Mouse (Mus musculus): ENCODE measurements at regions not wholly inside any gene's neighbourhood (a gene's known extent, or its start where the extent isn't known, plus 50 kb on each side); places are given as distances from the start of the nearest gene placed in this dataset.

GRCm38 (mm10) chr11:45508566-45508965 lies 343.3 kb upstream of the Clint1 start:
- ATAC-seq = no peak; the same call in 1 of the 2 replicates
- Histone ChIP-seq H3K27ac (ENCODE audit: low read depth, low read length) (no peak overlapping the region), H3K36me3 (ENCODE audit: control insufficient read depth, insufficient read depth, low read length) (no peaks in the 10 kb centered on the region), H3K4me2 (ENCODE audit: low read length) (no peak overlapping the region), H3K4me1 (ENCODE audit: control insufficient read depth, insufficient read depth, low read length) (no peaks in the 10 kb centered on the region), H3K9ac (ENCODE audit: low read length) (no peak overlapping the region), H3K27me3 (replicated peaks; ENCODE audit: control insufficient read depth, insufficient read depth, low read length) (no peaks in the 10 kb centered on the region), H3K9me3 (replicated peaks; ENCODE audit: control insufficient read depth, low read length) (no peaks in the 10 kb centered on the region), H3K4me3 (ENCODE audit: low read depth, low read length) (no peak overlapping the region)
- DNase-seq (ENCODE audit: low spot score) = peak; percentile 25
- WGBS = 67% methylated on average over 4 of the region's 4 CpGs

- Histone ChIP-seq H3K27me3 (replicated peaks; ENCODE audit: control insufficient read depth, insufficient read depth, low read length) (no peaks in the 10 kb centered on the region), H3K4me1 (ENCODE audit: control insufficient read depth, insufficient read depth, low read length) (no peaks in the 10 kb centered on the region), H3K4me3 (ENCODE audit: low read depth, low read length) (no peak overlapping the region), H3K9ac (ENCODE audit: low read length) (no peak overlapping the region), H3K36me3 (ENCODE audit: control insufficient read depth, insufficient read depth, low read length) (no peaks in the 10 kb centered on the region), H3K9me3 (replicated peaks; ENCODE audit: control insufficient read depth, low read length) (no peaks in the 10 kb centered on the region), H3K27ac (ENCODE audit: low read depth, low read length) (no peak overlapping the region), H3K4me2 (ENCODE audit: low read length) (no peak overlapping the region)
- 25% methylated on average over 2 of the region's 2 CpGs for WGBS
- no peak for DNase-seq (ENCODE audit: low spot score)
- no peak for ATAC-seq
Observed at GRCm38 (mm10) chr11:45509278-45509677, 342.6 kb upstream of the Clint1 start.

- Histone ChIP-seq H3K9ac (ENCODE audit: low read length) (no peak overlapping the region), H3K9me3 (replicated peaks; ENCODE audit: control insufficient read depth, low read length) (no peaks in the 10 kb centered on the region), H3K4me1 (ENCODE audit: control insufficient read depth, insufficient read depth, low read length) (no peaks in the 10 kb centered on the region), H3K4me2 (ENCODE audit: low read length) (no peak overlapping the region), H3K27me3 (replicated peaks; ENCODE audit: control insufficient read depth, insufficient read depth, low read length) (no peaks in the 10 kb centered on the region), H3K36me3 (ENCODE audit: control insufficient read depth, insufficient read depth, low read length) (no peaks in the 10 kb centered on the region), H3K4me3 (ENCODE audit: low read depth, low read length) (no peak overlapping the region), H3K27ac (ENCODE audit: low read depth, low read length) (no peak overlapping the region)
- ATAC-seq = no peak
- DNase-seq (ENCODE audit: low spot score) = no peak
- WGBS = 67% methylated on average over 10 of the region's 10 CpGs
Observed at GRCm38 (mm10) chr11:45514415-45515271, 337.2 kb upstream of the Clint1 start.

- no peak overlapping the region for H3K27ac ChIP-seq (ENCODE audit: low read depth, low read length)
Observed at GRCm38 (mm10) chr11:45524720-45525119, 327.1 kb upstream of the Clint1 start.

GRCm38 (mm10) chr11:45531044-45531626 lies 320.7 kb upstream of the Clint1 start:
- Histone ChIP-seq H3K4me2 (ENCODE audit: low read length) (no peak overlapping the region), H3K27ac (ENCODE audit: low read depth, low read length) (no peak overlapping the region), H3K9me3 (replicated peaks; ENCODE audit: control insufficient read depth, low read length) (no peaks in the 10 kb centered on the region), H3K36me3 (ENCODE audit: control insufficient read depth, insufficient read depth, low read length) (no peaks in the 10 kb centered on the region), H3K27me3 (replicated peaks; ENCODE audit: control insufficient read depth, insufficient read depth, low read length) (no peaks in the 10 kb centered on the region), H3K9ac (ENCODE audit: low read length) (no peak overlapping the region), H3K4me3 (ENCODE audit: low read depth, low read length) (no peak overlapping the region), H3K4me1 (ENCODE audit: control insufficient read depth, insufficient read depth, low read length) (no peaks in the 10 kb centered on the region)
- ATAC-seq = no peak
- 92% methylated on average over 9 of the region's 9 CpGs for WGBS
- DNase-seq (ENCODE audit: low spot score) = no peak

More at GRCm38 (mm10) chr11:45524720-45525119, 327.1 kb upstream of the Clint1 start:
- Histone ChIP-seq H3K27me3 (replicated peaks; ENCODE audit: control insufficient read depth, insufficient read depth, low read length) (no peaks in the 10 kb centered on the region), H3K4me3 (ENCODE audit: low read depth, low read length) (no peak overlapping the region), H3K4me1 (ENCODE audit: control insufficient read depth, insufficient read depth, low read length) (no peaks in the 10 kb centered on the region), H3K4me2 (ENCODE audit: low read length) (no peak overlapping the region), H3K9me3 (replicated peaks; ENCODE audit: control insufficient read depth, low read length) (no peaks in the 10 kb centered on the region), H3K36me3 (ENCODE audit: control insufficient read depth, insufficient read depth, low read length) (no peaks in the 10 kb centered on the region), H3K9ac (ENCODE audit: low read length) (no peak overlapping the region)
- DNase-seq (ENCODE audit: low spot score) (no peak), ATAC-seq (no peak)
- WGBS = 63% methylated on average over 6 of the region's 6 CpGs

- no peak for DNase-seq (ENCODE audit: low spot score)
- Histone ChIP-seq H3K9ac (ENCODE audit: low read length) (no peak overlapping the region), H3K4me2 (ENCODE audit: low read length) (no peak overlapping the region), H3K27ac (ENCODE audit: low read depth, low read length) (no peak overlapping the region), H3K27me3 (replicated peaks; ENCODE audit: control insufficient read depth, insufficient read depth, low read length) (no peaks in the 10 kb centered on the region), H3K36me3 (ENCODE audit: control insufficient read depth, insufficient read depth, low read length) (no peaks in the 10 kb centered on the region), H3K4me1 (ENCODE audit: control insufficient read depth, insufficient read depth, low read length) (no peaks in the 10 kb centered on the region), H3K4me3 (ENCODE audit: low read depth, low read length) (no peak overlapping the region), H3K9me3 (replicated peaks; ENCODE audit: control insufficient read depth, low read length) (no peaks in the 10 kb centered on the region)
- 63% methylated on average over 7 of the region's 7 CpGs for whole genome bisulfite sequencing
- ATAC-seq = no peak
Observed at GRCm38 (mm10) chr11:45533402-45534056, 318.3 kb upstream of the Clint1 start.

DNA sequence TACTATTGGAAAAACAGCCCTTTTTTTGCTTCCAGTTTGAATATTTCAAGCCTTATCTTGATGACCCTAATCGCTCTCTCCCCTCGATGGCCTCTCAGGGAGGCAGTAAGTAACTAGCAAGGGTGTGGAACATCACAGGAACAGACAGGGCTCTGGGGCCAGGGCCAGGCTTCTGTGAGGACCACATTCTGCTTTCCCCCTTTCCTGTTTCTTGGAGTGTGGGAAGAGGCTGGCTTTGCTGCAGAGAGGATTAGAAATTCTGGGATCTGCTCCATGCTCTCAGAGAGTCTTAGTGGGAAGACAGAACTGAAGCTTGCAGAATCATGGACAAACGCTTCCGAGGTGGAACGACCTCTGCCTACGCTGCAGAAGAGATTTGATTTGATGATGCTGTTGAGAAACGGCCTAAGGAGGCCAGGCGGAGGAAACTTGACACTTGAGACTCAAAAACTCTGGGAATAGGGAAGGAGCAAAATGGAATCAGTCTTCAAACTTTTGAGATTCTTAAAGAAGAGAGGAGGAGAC lies 316.3 kb upstream of the Clint1 start:
- WGBS = 85% methylated on average over 8 of the region's 8 CpGs
- Histone ChIP-seq H3K27me3 (replicated peaks; ENCODE audit: control insufficient read depth, insufficient read depth, low read length) (no peaks in the 10 kb centered on the region), H3K4me3 (ENCODE audit: low read depth, low read length) (no peak overlapping the region), H3K9me3 (replicated peaks; ENCODE audit: control insufficient read depth, low read length) (no peaks in the 10 kb centered on the region), H3K36me3 (ENCODE audit: control insufficient read depth, insufficient read depth, low read length) (no peaks in the 10 kb centered on the region), H3K4me2 (ENCODE audit: low read length) (no peak overlapping the region), H3K27ac (ENCODE audit: low read depth, low read length) (no peak overlapping the region), H3K4me1 (ENCODE audit: control insufficient read depth, insufficient read depth, low read length) (no peaks in the 10 kb centered on the region), H3K9ac (ENCODE audit: low read length) (no peak overlapping the region)
- no peak for ATAC-seq
- DNase-seq (ENCODE audit: low spot score) = no peak

GRCm38 (mm10) chr11:45538011-45538410 lies 313.8 kb upstream of the Clint1 start:
- no peaks in the 10 kb centered on the region for H3K36me3 ChIP-seq (ENCODE audit: control insufficient read depth, insufficient read depth, low read length)
- H3K9ac ChIP-seq (ENCODE audit: low read length) = no peak overlapping the region
- no peak for DNase-seq (ENCODE audit: low spot score)
- no peaks in the 10 kb centered on the region for H3K27me3 ChIP-seq (replicated peaks; ENCODE audit: control insufficient read depth, insufficient read depth, low read length)
- H3K27ac ChIP-seq (ENCODE audit: low read depth, low read length) = no peak overlapping the region
- H3K4me1 ChIP-seq (ENCODE audit: control insufficient read depth, insufficient read depth, low read length) = no peaks in the 10 kb centered on the region
- no peak overlapping the region for H3K4me2 ChIP-seq (ENCODE audit: low read length)
- 63% methylated on average over 7 of the region's 7 CpGs for WGBS
- no peak overlapping the region for H3K4me3 ChIP-seq (ENCODE audit: low read depth, low read length)
- ATAC-seq = no peak
- H3K9me3 ChIP-seq (replicated peaks; ENCODE audit: control insufficient read depth, low read length) = no peaks in the 10 kb centered on the region

Data from forebrain, embryonic 14.5 days (tissue).